Mouse (Mus musculus) heart, embryonic 14.5 days (tissue): ENCODE data around the gene Lgals7. TPM values are rescaled to one million over a fixed set of nuclear protein-coding genes. Genes with fewer than 3 reads are reported as not detected.
A peak's percentile ranks its signal among the peaks of the same experiment; 100 is the strongest.

ENCODE experiments used
- ATAC-seq: fragments of 200-750 bp; cut with Nextera tagmentation; 2 replicates; pipeline ENCODE4 v1.8.0; 2017; ENCODE audit warnings: low read depth, moderate TSS enrichment; ENCODE audit not compliant: insufficient number of reproducible peaks, insufficient read depth, low FRiP score
- H3K27ac ChIP-seq, 2 experiments: fragments of 200-500 bp in 1 of 2; fragments of 300-500 bp in 1 of 2; sonication (generic) in 1 of 2; replicated peaks in 1 of 2; 2 replicates each; pipeline ENCODE4 v1.5.1; 2012 to 2014; ENCODE audit warnings: low read depth in 2 of 2, low read length in 2 of 2, control low read depth in 1 of 2, mild to moderate bottlenecking in 1 of 2, mixed read lengths in 1 of 2; ENCODE audit not compliant: control insufficient read depth in 1 of 2, insufficient read depth in 1 of 2
- H3K27me3 ChIP-seq: fragments of 300-500 bp; sonication (generic); 2 replicates; pipeline ENCODE4 v1.6.1; 2014; ENCODE audit warnings: mild to moderate bottlenecking, low read length, control low read depth; ENCODE audit not compliant: control insufficient read depth, insufficient read depth
- H3K36me3 ChIP-seq: fragments of 300-500 bp; sonication (generic); 2 replicates; pipeline ENCODE4 v1.6.1; 2014; ENCODE audit warnings: mild to moderate bottlenecking, control low read depth, low read length, mixed read lengths; ENCODE audit not compliant: control insufficient read depth, insufficient read depth
- H3K4me1 ChIP-seq, 2 experiments: fragments of 200-500 bp in 1 of 2; fragments of 300-500 bp in 1 of 2; sonication (generic) in 1 of 2; 2 replicates each; pipeline ENCODE4 v1.6.1; 2012 to 2014; ENCODE audit warnings: low read length in 2 of 2, control low read depth in 1 of 2, mixed read lengths in 1 of 2; ENCODE audit not compliant: control insufficient read depth in 2 of 2, insufficient read depth in 2 of 2
- H3K4me2 ChIP-seq: fragments of 300-500 bp; sonication (generic); 2 replicates; pipeline ENCODE4 v1.6.1; 2014; ENCODE audit warnings: mild to moderate bottlenecking, low read length
- H3K4me3 ChIP-seq, 2 experiments: fragments of 200-500 bp in 1 of 2; fragments of 300-500 bp in 1 of 2; sonication (generic) in 1 of 2; 2 replicates each; pipeline ENCODE4 v1.5.1; 2012 to 2014; ENCODE audit warnings: low read length in 2 of 2, mild to moderate bottlenecking in 2 of 2, control low read depth in 1 of 2, low read depth in 1 of 2, moderate library complexity in 1 of 2; ENCODE audit not compliant: control insufficient read depth in 1 of 2, insufficient read depth in 1 of 2
- H3K9ac ChIP-seq: fragments of 300-500 bp; sonication (generic); 2 replicates; pipeline ENCODE4 v1.6.1; 2014; ENCODE audit warnings: mild to moderate bottlenecking, low read length
- H3K9me3 ChIP-seq: fragments of 300-500 bp; sonication (generic); 2 replicates; pipeline ENCODE4 v1.6.1; 2016; ENCODE audit warnings: low read length, control low read depth; ENCODE audit not compliant: control insufficient read depth
- WGBS: fragments of 180-500 bp; shearing (Covaris S2); extraction: QIAGEN DNeasy Blood & Tissue Kit; methylation state at CpG from one replicate; pipeline ENCODE4 v1.1.7; 2014; 5-methylcytosine and 5-hydroxymethylcytosine counted together
- polyA plus RNA-seq: library from polyadenylated mRNA; unstranded; fragments of >200 nt; fragmentation: Nextera tagmentation; extraction: Ambion mirVana; gene quantifications from 2 replicates; pipeline ENCODE4 v1.2.1, GENCODE M21; 2014

Gene Lgals7
- polyA plus RNA-seq = 1.3 and 2.6 TPM in 2 replicates

DNA sequence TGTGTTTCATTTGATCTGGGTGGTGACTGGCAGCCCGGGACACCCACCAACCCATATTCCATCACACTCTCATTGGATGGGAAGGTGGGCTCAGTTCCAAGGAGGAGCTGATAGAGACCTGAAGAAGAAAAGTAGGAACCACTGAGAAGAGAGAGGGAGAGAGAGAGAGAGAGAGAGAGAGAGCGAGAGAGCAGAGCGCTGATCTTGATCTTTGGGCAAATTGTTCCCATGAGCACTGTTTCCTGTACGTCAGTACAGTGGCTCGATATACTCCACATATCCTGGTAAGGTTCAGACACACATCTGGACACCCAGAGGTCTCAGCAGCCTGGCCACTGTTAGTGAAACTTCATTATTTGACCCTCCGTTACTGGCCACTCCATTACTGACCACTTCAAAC lies at the start of gene Lgals7:
Gene Lgals7, plus strand, starts transcription at position 314 of the 400 bp plus-strand sequence.
- Histone ChIP-seq H3K4me2 (peak within 1 kb of the TSS; percentile 23), H3K9me3 (0 out of 2 replicates have a peak, but pooled peaks cover 7% of the 10 kb centered on the region), H3K4me3 (no peak within 1 kb of the TSS), H3K27me3 (no peaks in the 10 kb centered on the region), H3K9ac (peak within 1 kb of the TSS; percentile 8; the same call in 1 of the 2 replicates), H3K4me1 (peaks cover 19 to 20% of the 10 kb centered on the region in 2 experiments), H3K36me3 (no peaks in the 10 kb centered on the region), H3K27ac (peak within 1 kb of the TSS in 1 of 2 experiments; percentile 39; a peak in 1 of 4 replicates)
- no peak for ATAC-seq
- 79% methylated on average over 6 of the region's 6 CpGs for WGBS

- Histone ChIP-seq H3K9ac (no peak overlapping the region), H3K9me3 (no peaks in the 10 kb centered on the region), H3K4me3 (no peak overlapping the region), H3K36me3 (peaks cover 78% of the 10 kb centered on the region), H3K4me1 (peaks cover 17 to 67% of the 10 kb centered on the region in 2 experiments), H3K4me2 (no peak overlapping the region), H3K27me3 (no peaks in the 10 kb centered on the region), H3K27ac (no peak overlapping the region)
- 54% methylated on average over 5 of the region's 5 CpGs for WGBS
- ATAC-seq = no peak
Measured at GRCm38 (mm10) chr7:28814306-28815034, 49.2 kb upstream of the Lgals7 start.

- H3K36me3 ChIP-seq = peaks cover 85% of the 10 kb centered on the region
- no peak overlapping the region for H3K9ac ChIP-seq
- H3K9me3 ChIP-seq = no peaks in the 10 kb centered on the region
- no peak overlapping the region for H3K4me2 ChIP-seq
- H3K4me1 ChIP-seq = peaks cover 22 to 75% of the 10 kb centered on the region in 2 experiments
- H3K27ac ChIP-seq = no peak overlapping the region
- H3K27me3 ChIP-seq = no peaks in the 10 kb centered on the region
- 87% methylated on average over 9 of the region's 9 CpGs for WGBS
- no peak overlapping the region for H3K4me3 ChIP-seq
- no peak for ATAC-seq
Measured at GRCm38 (mm10) chr7:28815230-28815629, 48.4 kb upstream of the Lgals7 start.

- no peak overlapping the region for H3K27ac ChIP-seq
Measured at GRCm38 (mm10) chr7:28816201-28816600, 47.5 kb upstream of the Lgals7 start.

DNA sequence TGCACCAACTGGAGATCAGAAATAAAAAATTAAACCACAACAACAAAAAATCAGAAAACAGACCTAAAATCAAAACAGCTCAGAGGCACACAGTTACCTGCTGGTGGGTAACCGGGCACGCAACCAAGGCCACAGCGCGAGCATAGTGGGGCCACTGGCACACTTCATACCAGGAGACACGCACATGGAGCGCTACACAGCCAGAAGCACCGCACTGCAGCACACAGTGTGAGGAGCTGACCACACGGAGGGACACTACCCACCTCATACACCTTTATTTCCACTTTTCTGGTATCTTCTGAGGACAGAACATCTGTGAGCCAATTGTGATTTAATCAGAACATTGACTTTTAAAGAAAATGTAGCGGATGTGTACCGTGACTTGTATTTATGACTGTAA lies 46.7 kb upstream of the Lgals7 start:
- 91% methylated on average over 10 of the region's 10 CpGs for WGBS

More at GRCm38 (mm10) chr7:28816201-28816600, 47.5 kb upstream of the Lgals7 start:
- no peak overlapping the region for H3K4me2 ChIP-seq
- no peaks in the 10 kb centered on the region for H3K27me3 ChIP-seq
- H3K4me1 ChIP-seq = peaks cover 22 to 85% of the 10 kb centered on the region in 2 experiments
- no peak for ATAC-seq
- WGBS = 79% methylated on average over 9 of the region's 9 CpGs
- peaks cover 95% of the 10 kb centered on the region for H3K36me3 ChIP-seq
- no peak overlapping the region for H3K4me3 ChIP-seq
- peak overlapping the region; percentile 16; the same call in 1 of the 2 replicates for H3K9ac ChIP-seq
- no peaks in the 10 kb centered on the region for H3K9me3 ChIP-seq

GRCm38 (mm10) chr7:28817524-28817923 lies 46.1 kb upstream of the Lgals7 start:
- no peak overlapping the region for H3K27ac ChIP-seq
- peaks cover 17 to 85% of the 10 kb centered on the region in 2 experiments for H3K4me1 ChIP-seq
- no peak for ATAC-seq
- H3K36me3 ChIP-seq = peaks cover 100% of the 10 kb centered on the region
- H3K9me3 ChIP-seq = no peaks in the 10 kb centered on the region
- H3K27me3 ChIP-seq = no peaks in the 10 kb centered on the region
- H3K4me2 ChIP-seq = no peak overlapping the region
- H3K9ac ChIP-seq = peak overlapping the region; percentile 9
- WGBS = 49% methylated on average over 6 of the region's 6 CpGs
- H3K4me3 ChIP-seq = no peak overlapping the region

More for the DNA sequence above, 46.7 kb upstream of the Lgals7 start:
- peaks cover 22 to 91% of the 10 kb centered on the region in 2 experiments for H3K4me1 ChIP-seq
- H3K4me3 ChIP-seq = no peak overlapping the region
- no peak for ATAC-seq
- no peaks in the 10 kb centered on the region for H3K9me3 ChIP-seq
- H3K36me3 ChIP-seq = peaks cover 100% of the 10 kb centered on the region
- no peak overlapping the region for H3K27ac ChIP-seq
- peak overlapping the region; percentile 9; the same call in 1 of the 2 replicates for H3K9ac ChIP-seq
- H3K27me3 ChIP-seq = no peaks in the 10 kb centered on the region
- H3K4me2 ChIP-seq = no peak overlapping the region

GRCm38 (mm10) chr7:28817957-28818356 lies 45.7 kb upstream of the Lgals7 start:
- peaks cover 16 to 80% of the 10 kb centered on the region in 2 experiments; a peak in 3 of 4 replicates for H3K4me1 ChIP-seq
- H3K36me3 ChIP-seq = peaks cover 100% of the 10 kb centered on the region
- peak overlapping the region; percentile 9; the same call in 1 of the 2 replicates for H3K9ac ChIP-seq
- no peaks in the 10 kb centered on the region for H3K9me3 ChIP-seq
- no peak overlapping the region for H3K4me3 ChIP-seq
- ATAC-seq = no peak
- WGBS = 82% methylated on average over 4 of the region's 4 CpGs
- H3K4me2 ChIP-seq = no peak overlapping the region
- H3K27me3 ChIP-seq = no peaks in the 10 kb centered on the region
- H3K27ac ChIP-seq = no peak overlapping the region
